Mouse (Mus musculus) midbrain, embryonic 13.5 days (tissue): Measurements from ENCODE around the gene Acss2. TPM values are rescaled to one million over a fixed set of nuclear protein-coding genes. Genes with fewer than 3 reads are reported as not detected.

Source experiments
- ATAC-seq: fragments of 200-750 bp; cut with Nextera tagmentation; 2 replicates; pipeline ENCODE4 v1.8.0; 2017; ENCODE audit warnings: mild to moderate bottlenecking, moderate TSS enrichment, moderate library complexity
- H3K27ac ChIP-seq: fragments of 300-500 bp; sonication (generic); 2 replicates; pipeline ENCODE4 v1.5.1; 2015; ENCODE audit warnings: inconsistent platforms, mild to moderate bottlenecking, moderate library complexity
- H3K27me3 ChIP-seq: fragments of 300-500 bp; sonication (generic); 2 replicates; pipeline ENCODE4 v1.6.1; 2015; ENCODE audit warnings: mild to moderate bottlenecking, inconsistent platforms
- H3K36me3 ChIP-seq: fragments of 300-500 bp; sonication (generic); 2 replicates; pipeline ENCODE4 v1.6.1; 2015; ENCODE audit warnings: mild to moderate bottlenecking, inconsistent platforms
- H3K4me1 ChIP-seq: fragments of 300-500 bp; sonication (generic); replicated peaks from 2 replicates; pipeline ENCODE4 v1.6.1; 2015; ENCODE audit warnings: inconsistent platforms
- H3K4me2 ChIP-seq: fragments of 300-500 bp; sonication (generic); replicated peaks from 2 replicates; pipeline ENCODE4 v1.6.1; 2015; ENCODE audit warnings: moderate library complexity, mild to moderate bottlenecking, inconsistent platforms
- H3K4me3 ChIP-seq: fragments of 300-500 bp; sonication (generic); replicated peaks from 2 replicates; pipeline ENCODE4 v1.5.1; 2015; ENCODE audit warnings: mild to moderate bottlenecking, inconsistent platforms
- H3K9ac ChIP-seq: fragments of 300-500 bp; sonication (generic); replicated peaks from 2 replicates; pipeline ENCODE4 v1.6.1; 2015; ENCODE audit warnings: mild to moderate bottlenecking, inconsistent platforms
- H3K9me3 ChIP-seq: fragments of 300-500 bp; sonication (generic); 2 replicates; pipeline ENCODE4 v1.6.1; 2016; ENCODE audit warnings: mild to moderate bottlenecking, inconsistent platforms
- WGBS: fragments of 180-500 bp; shearing (Covaris S2); methylation state at CpG from one replicate; pipeline ENCODE4 v1.1.7; 2015; 5-methylcytosine and 5-hydroxymethylcytosine counted together
- polyA plus RNA-seq: library from polyadenylated mRNA; unstranded; fragments of >200 nt; fragmentation: Nextera tagmentation; extraction: Ambion mirVana; gene quantifications from 2 replicates; pipeline ENCODE4 v1.2.1, GENCODE M21; 2015

The Acss2 gene
- polyA plus RNA-seq, 1 experiment from 2014 or later, result 28.0 TPM

DNA sequence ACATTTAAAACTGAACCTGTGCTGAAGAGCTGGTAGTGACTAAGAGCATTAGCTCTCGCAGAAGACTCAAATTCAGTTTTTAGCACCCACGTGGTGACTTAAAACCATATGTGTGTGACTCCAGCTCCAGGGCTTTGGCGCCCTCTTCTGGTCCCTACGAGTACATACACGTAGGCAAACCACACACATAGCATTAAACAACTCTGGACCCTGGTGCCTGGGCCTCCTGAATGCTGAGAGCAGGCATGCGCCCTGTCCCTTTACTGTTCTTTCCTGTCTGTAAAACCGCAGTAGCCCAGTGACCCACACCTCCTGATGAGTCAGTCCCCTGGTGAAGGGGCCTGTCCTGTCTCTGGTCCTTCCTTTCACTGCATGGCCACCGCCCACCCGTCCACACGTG is 107.0 kb downstream of the Acss2 start:
- no peak for ATAC-seq
- 43% methylated on average over 10 of the region's 10 CpGs for WGBS
- H3K4me2 ChIP-seq, result no peak overlapping the region
- no peak overlapping the region for H3K27ac ChIP-seq
- H3K9ac ChIP-seq, result no peak overlapping the region
- no peak overlapping the region for H3K4me3 ChIP-seq
- peaks cover 44% of the 10 kb centered on the region for H3K27me3 ChIP-seq
- peaks cover 16% of the 10 kb centered on the region for H3K4me1 ChIP-seq
- H3K36me3 ChIP-seq, result peaks cover 6% of the 10 kb centered on the region; the same call in 1 of the 2 replicates
- H3K9me3 ChIP-seq, result no peaks in the 10 kb centered on the region

DNA sequence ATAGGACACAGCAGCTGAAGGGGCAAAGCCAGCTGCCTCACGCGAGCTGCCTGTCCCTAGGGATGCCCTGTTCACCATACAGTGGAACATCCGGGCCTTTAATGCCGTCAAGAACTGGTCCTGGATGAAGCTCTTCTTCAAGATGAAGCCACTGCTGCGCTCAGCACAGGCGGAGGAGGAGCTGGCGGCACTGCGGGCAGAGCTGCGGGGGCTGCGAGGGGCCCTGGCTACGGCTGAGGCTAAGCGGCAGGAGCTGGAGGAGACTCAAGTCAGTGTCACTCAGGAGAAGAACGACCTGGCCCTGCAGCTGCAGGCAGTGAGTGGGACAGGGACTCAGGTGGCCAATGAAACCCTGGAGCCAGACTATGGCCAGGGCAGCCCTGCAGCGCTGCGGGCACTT is 108.5 kb downstream of the Acss2 start:
- Histone ChIP-seq H3K4me3 (no peak overlapping the region), H3K27me3 (peaks cover 59% of the 10 kb centered on the region), H3K9me3 (no peaks in the 10 kb centered on the region), H3K36me3 (peaks cover 12% of the 10 kb centered on the region), H3K9ac (no peak overlapping the region), H3K4me1 (peaks cover 32% of the 10 kb centered on the region), H3K4me2 (no peak overlapping the region), H3K27ac (no peak overlapping the region)
- no peak for ATAC-seq
- 50% methylated on average over 15 of the region's 15 CpGs for WGBS

GRCm38 (mm10) chr2:155627030-155627738 is 109.4 kb downstream of the Acss2 start:
- Histone ChIP-seq H3K4me1 (peaks cover 33% of the 10 kb centered on the region), H3K9me3 (no peaks in the 10 kb centered on the region), H3K4me2 (no peak overlapping the region), H3K36me3 (peaks cover 21% of the 10 kb centered on the region), H3K9ac (no peak overlapping the region), H3K27me3 (peaks cover 68% of the 10 kb centered on the region), H3K4me3 (no peak overlapping the region), H3K27ac (no peak overlapping the region)
- no peak for ATAC-seq
- 45% methylated on average over 21 of the region's 21 CpGs for WGBS

DNA sequence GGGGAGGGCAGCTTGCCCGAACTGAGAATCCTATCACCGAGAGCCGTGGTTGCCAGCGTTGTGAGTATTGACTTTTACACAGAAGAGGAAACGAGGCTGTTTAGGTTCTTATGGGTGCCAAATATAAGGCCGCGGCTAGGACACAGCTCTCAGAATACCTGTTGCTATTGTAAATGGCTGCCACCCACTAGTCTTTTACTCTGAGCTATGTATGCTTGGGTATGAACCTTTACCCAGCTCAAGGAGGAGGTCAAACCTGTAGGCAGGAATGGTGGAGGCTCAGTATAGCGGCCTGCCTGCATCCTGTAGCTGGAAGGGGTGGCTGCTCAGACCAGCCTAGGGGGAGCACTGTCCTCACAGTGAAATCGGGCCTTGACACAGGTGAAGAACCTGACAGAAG is 110.4 kb downstream of the Acss2 start:
- Histone ChIP-seq H3K4me2 (no peak overlapping the region), H3K9ac (no peak overlapping the region), H3K27ac (no peak overlapping the region), H3K4me1 (peaks cover 33% of the 10 kb centered on the region), H3K27me3 (peaks cover 74% of the 10 kb centered on the region), H3K4me3 (no peak overlapping the region), H3K9me3 (no peaks in the 10 kb centered on the region), H3K36me3 (peaks cover 30% of the 10 kb centered on the region)
- 81% methylated on average over 9 of the region's 9 CpGs for WGBS
- ATAC-seq, result no peak

DNA sequence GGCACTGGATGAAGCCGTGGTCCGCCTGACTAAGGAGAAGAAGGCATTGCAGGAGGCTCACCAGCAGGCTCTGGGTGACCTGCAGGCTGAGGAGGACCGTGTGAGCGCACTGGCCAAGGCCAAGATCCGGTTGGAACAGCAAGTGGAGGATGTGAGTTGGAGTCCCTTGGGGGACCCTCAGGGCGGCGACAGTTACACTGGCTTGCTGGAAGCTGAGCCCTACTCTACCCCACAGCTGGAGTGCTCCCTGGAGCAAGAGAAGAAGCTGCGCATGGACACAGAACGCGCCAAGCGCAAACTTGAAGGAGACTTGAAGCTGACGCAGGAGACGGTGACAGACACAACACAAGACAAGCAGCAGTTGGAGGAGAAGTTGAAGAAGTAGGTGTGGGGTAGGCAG is 110.8 kb downstream of the Acss2 start:
- Histone ChIP-seq H3K27ac (no peak overlapping the region), H3K36me3 (peaks cover 34% of the 10 kb centered on the region), H3K9ac (no peak overlapping the region; the same call in 1 of the 2 replicates), H3K4me2 (peak overlapping the region; percentile 71; the same call in 1 of the 2 replicates), H3K4me3 (no peak overlapping the region), H3K9me3 (no peaks in the 10 kb centered on the region), H3K27me3 (peaks cover 78% of the 10 kb centered on the region), H3K4me1 (peaks cover 33% of the 10 kb centered on the region)
- no peak for ATAC-seq
- WGBS, result 80% methylated on average over 13 of the region's 13 CpGs

GRCm38 (mm10) chr2:155629231-155629661 is 111.5 kb downstream of the Acss2 start:
- 2% methylated on average over 34 of the region's 35 CpGs for WGBS
- H3K27me3 ChIP-seq, result peaks cover 86% of the 10 kb centered on the region

DNA sequence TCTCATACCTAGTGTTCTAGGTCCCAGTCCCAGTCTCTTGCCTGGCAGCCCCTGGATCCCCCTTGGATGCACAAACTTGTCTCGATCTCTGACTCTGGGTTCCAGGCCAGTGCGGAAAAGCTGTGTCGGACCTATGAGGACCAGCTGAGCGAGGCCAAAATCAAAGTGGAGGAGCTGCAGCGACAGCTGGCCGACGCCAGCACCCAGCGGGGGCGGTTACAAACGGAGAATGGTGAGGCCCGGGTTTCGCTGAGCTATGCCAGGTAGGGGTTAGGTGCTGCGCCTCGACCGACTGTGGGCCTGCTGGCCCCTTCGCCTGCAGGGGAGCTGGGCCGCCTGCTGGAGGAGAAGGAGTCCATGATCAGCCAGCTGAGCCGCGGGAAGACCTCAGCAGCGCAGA is 112.4 kb downstream of the Acss2 start:
- H3K4me1 ChIP-seq, result peaks cover 33% of the 10 kb centered on the region
- H3K27ac ChIP-seq, result no peak overlapping the region
- peaks cover 93% of the 10 kb centered on the region for H3K27me3 ChIP-seq
- WGBS, result 16% methylated on average over 20 of the region's 20 CpGs
- peak overlapping the region; percentile 29; the same call in 1 of the 2 replicates for H3K9ac ChIP-seq
- no peaks in the 10 kb centered on the region for H3K9me3 ChIP-seq
- H3K4me3 ChIP-seq, result no peak overlapping the region
- 0 out of 2 replicates have a peak overlapping the region, but pooled peaks have one; percentile 9 for H3K4me2 ChIP-seq
- H3K36me3 ChIP-seq, result peaks cover 51% of the 10 kb centered on the region
- no peak for ATAC-seq

More at GRCm38 (mm10) chr2:155629231-155629661, 111.5 kb downstream of the Acss2 start:
- peak overlapping the region; percentile 61 for H3K9ac ChIP-seq
- H3K4me2 ChIP-seq, result peak overlapping the region; percentile 71
- ATAC-seq, result peak; percentile 53
- peak overlapping the region; percentile 37 for H3K4me3 ChIP-seq
- no peak overlapping the region for H3K27ac ChIP-seq
- peaks cover 33% of the 10 kb centered on the region for H3K4me1 ChIP-seq
- peaks cover 42% of the 10 kb centered on the region for H3K36me3 ChIP-seq
- no peaks in the 10 kb centered on the region for H3K9me3 ChIP-seq

- Histone ChIP-seq H3K4me1 (peaks cover 33% of the 10 kb centered on the region), H3K36me3 (peaks cover 57% of the 10 kb centered on the region), H3K27me3 (peaks cover 88% of the 10 kb centered on the region), H3K9me3 (no peaks in the 10 kb centered on the region), H3K27ac (0 out of 2 replicates have a peak overlapping the region, but pooled peaks have one; percentile 26), H3K9ac (peak overlapping the region; percentile 29; the same call in 1 of the 2 replicates), H3K4me3 (no peak overlapping the region; the same call in 1 of the 2 replicates), H3K4me2 (0 out of 2 replicates have a peak overlapping the region, but pooled peaks have one; percentile 9)
- no peak for ATAC-seq
- 12% methylated on average over 43 of the region's 43 CpGs for WGBS
Observed at GRCm38 (mm10) chr2:155630590-155631416, 113.1 kb downstream of the Acss2 start.

- peaks cover 70% of the 10 kb centered on the region for H3K36me3 ChIP-seq
- H3K4me3 ChIP-seq, result no peak overlapping the region
- 66% methylated on average over 30 of the region's 30 CpGs for WGBS
- peaks cover 27% of the 10 kb centered on the region for H3K4me1 ChIP-seq
- H3K4me2 ChIP-seq, result no peak overlapping the region
- H3K27ac ChIP-seq, result no peak overlapping the region
- no peaks in the 10 kb centered on the region for H3K9me3 ChIP-seq
- H3K9ac ChIP-seq, result peak overlapping the region; percentile 2; the same call in 1 of the 2 replicates
- no peak for ATAC-seq
- peaks cover 76% of the 10 kb centered on the region for H3K27me3 ChIP-seq
Observed at GRCm38 (mm10) chr2:155632138-155632936, 114.6 kb downstream of the Acss2 start.

DNA sequence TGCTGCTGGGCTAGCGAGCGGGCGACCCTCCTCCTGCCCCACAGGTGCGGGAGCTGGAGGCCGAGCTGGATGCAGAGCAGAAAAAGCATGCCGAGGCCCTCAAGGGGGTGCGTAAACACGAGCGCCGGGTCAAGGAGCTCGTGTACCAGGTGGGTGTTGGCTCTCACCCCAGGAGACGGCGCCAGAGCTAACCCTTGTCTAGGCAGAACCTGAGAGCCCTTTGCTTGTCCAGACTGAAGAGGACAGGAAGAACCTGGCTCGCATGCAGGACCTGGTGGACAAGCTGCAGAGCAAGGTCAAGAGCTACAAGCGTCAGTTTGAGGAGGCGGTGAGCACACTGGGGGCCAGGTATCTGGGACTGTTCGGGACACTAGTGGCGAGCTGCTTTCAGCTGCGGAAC is 115.4 kb downstream of the Acss2 start:
- 67% methylated on average over 19 of the region's 19 CpGs for WGBS
- ATAC-seq, result no peak
- Histone ChIP-seq H3K9me3 (no peaks in the 10 kb centered on the region), H3K36me3 (peaks cover 78% of the 10 kb centered on the region), H3K4me1 (peaks cover 27% of the 10 kb centered on the region), H3K4me2 (no peak overlapping the region), H3K4me3 (no peak overlapping the region), H3K27ac (no peak overlapping the region), H3K27me3 (peaks cover 68% of the 10 kb centered on the region), H3K9ac (no peak overlapping the region)

DNA sequence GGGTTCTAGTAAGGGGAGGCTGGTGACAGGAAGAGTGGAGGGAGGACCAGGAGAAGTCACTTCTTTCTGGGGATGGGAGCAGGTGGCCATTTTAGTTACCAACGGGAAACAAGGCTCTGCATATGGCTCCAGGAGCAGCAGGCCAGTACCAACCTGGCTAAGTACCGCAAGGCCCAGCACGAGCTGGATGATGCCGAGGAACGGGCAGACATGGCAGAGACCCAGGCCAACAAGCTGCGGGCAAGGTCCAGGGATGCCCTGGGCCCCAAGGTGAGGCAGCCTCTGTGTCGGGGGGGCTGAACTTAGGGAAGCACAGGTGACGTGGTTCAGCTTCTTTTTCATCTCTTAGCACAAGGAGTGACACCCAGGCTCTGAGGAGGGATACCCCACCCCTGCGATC is 116.0 kb downstream of the Acss2 start:
- H3K36me3 ChIP-seq, result peaks cover 78% of the 10 kb centered on the region
- no peaks in the 10 kb centered on the region for H3K9me3 ChIP-seq
- no peak overlapping the region for H3K9ac ChIP-seq
- no peak for ATAC-seq
- 92% methylated on average over 9 of the region's 9 CpGs for WGBS
- H3K27ac ChIP-seq, result no peak overlapping the region
- peaks cover 27% of the 10 kb centered on the region for H3K4me1 ChIP-seq
- H3K4me2 ChIP-seq, result no peak overlapping the region
- no peak overlapping the region for H3K4me3 ChIP-seq
- peaks cover 62% of the 10 kb centered on the region for H3K27me3 ChIP-seq
